Mouse (Mus musculus) testis, adult 2 months (tissue): ENCODE results near the gene Ecpas.

ENCODE experiments used
- CTCF ChIP-seq: fragments of 200-500 bp; IDR thresholded peaks from 2 replicates; pipeline ENCODE4 v1.5.1; 2012; ENCODE audit warnings: low read depth, mild to moderate bottlenecking, inconsistent platforms, low read length, moderate library complexity; ENCODE audit not compliant: control insufficient read depth, insufficient read depth, insufficient replicate concordance
- POLR2A ChIP-seq: fragments of 200-500 bp; IDR thresholded peaks from 2 replicates; pipeline ENCODE4 v1.6.1; 2012; ENCODE audit warnings: low read depth, mild to moderate bottlenecking, inconsistent platforms, low read length, moderate library complexity; ENCODE audit not compliant: control insufficient read depth

DNA sequence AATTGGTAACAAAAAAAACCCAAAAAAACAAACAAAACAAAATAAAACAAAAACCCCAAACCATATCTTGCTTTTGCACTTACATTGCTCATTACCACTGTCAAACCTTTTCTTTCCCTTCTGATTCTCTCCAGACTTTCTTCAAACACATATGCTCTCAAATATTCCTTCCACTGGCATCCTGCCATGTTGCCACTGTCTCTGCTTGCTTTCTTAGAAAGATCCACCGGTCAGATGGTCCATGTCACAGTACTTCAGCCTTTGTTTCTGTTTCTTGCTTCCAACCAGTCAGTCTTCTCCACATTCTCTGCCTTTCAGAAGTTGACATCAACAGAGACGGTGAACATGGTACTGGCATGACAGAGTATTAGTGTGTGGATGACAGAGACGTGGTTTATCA is 125.9 kb downstream of the Ecpas start:
- TF ChIP-seq POLR2A: no peak
- no peak for TF ChIP-seq CTCF
